In genomic region chr15:78773290-78773729, GRCm38 (mm10) we compare ENCODE assay signal across 8 mouse cellular contexts. TPM values are rescaled to one million over a fixed set of nuclear protein-coding genes. Genes with fewer than 3 reads are reported as not detected.
DNase-seq lines count a peak whose midpoint lies in the region; ATAC-seq and TF ChIP-seq lines count a peak whose summit lies in the region.

TSS of gene Mfng (minus strand) at chr15:78773475.

- 2% methylated on average over 9 of the region's 11 CpGs for WGBS in embryonic facial prominence, embryonic 14.5 days
- 2% methylated on average over 11 of the region's 11 CpGs for WGBS in kidney, adult 2 months
- 3% methylated on average over 11 of the region's 11 CpGs for WGBS in liver, embryonic 14.5 days (ENCODE audit: insufficient replicate concordance)
- WGBS in stomach, embryonic 15.5 days: 3% methylated on average over 11 of the region's 11 CpGs

- TF ChIP-seq POLR2A in kidney, adult 2 months (IDR thresholded peaks at IDR 0.05; ENCODE audit: low read depth, low read length): no peak
- TF ChIP-seq POLR2A in myocyte (IDR thresholded peaks at IDR 0.05; ENCODE audit: insufficient read length, low read depth): no peak

- H3ac ChIP-seq in myocyte (ENCODE audit: control insufficient read depth, insufficient read length): no peak within 1 kb of the TSS

- H3K9me3 ChIP-seq in embryonic facial prominence, embryonic 14.5 days (ENCODE audit: control insufficient read depth, low read length): no peaks in the 10 kb centered on the region; the same call in 1 of the 2 replicates
- H3K9me3 ChIP-seq in liver, embryonic 14.5 days (ENCODE audit: control insufficient read depth, low read length): no peaks in the 10 kb centered on the region
- H3K9me3 ChIP-seq in stomach, embryonic 15.5 days: no peaks in the 10 kb centered on the region

- H3K79me2 ChIP-seq in myocyte (ENCODE audit: control insufficient read depth, insufficient read depth): no peaks in the 10 kb centered on the region

- ATAC-seq in embryonic facial prominence, embryonic 14.5 days (ENCODE audit: low read depth): peak; percentile 85
- ATAC-seq in liver, embryonic 14.5 days (ENCODE audit: insufficient read depth): peak; percentile 74
- ATAC-seq in stomach, embryonic 15.5 days (ENCODE audit: insufficient read depth, low FRiP score, low read depth): peak; percentile 77

- no peaks in the 10 kb centered on the region for H3K36me3 ChIP-seq in embryonic facial prominence, embryonic 14.5 days (ENCODE audit: control insufficient read depth, insufficient read depth, low read length)
- H3K36me3 ChIP-seq in kidney, adult 2 months (ENCODE audit: control insufficient read depth, insufficient read depth, low read length): peaks cover 1% of the 10 kb centered on the region
- H3K36me3 ChIP-seq in liver, embryonic 14.5 days (replicated peaks; ENCODE audit: control insufficient read depth, insufficient read depth, low read depth): no peaks in the 10 kb centered on the region
- H3K36me3 ChIP-seq in myocyte (ENCODE audit: control insufficient read depth, insufficient read depth): no peaks in the 10 kb centered on the region
- peaks cover 6% of the 10 kb centered on the region; the same call in 1 of the 2 replicates for H3K36me3 ChIP-seq in stomach, embryonic 15.5 days

- peak within 1 kb of the TSS; percentile 23 for H3K4me3 ChIP-seq in embryonic facial prominence, embryonic 14.5 days (ENCODE audit: low read depth, low read length)
- H3K4me3 ChIP-seq in kidney, adult 2 months (ENCODE audit: insufficient read depth, low read depth, low read length): peak within 1 kb of the TSS; percentile 25
- peak within 1 kb of the TSS; percentile 44 to 45 for H3K4me3 ChIP-seq in liver, embryonic 14.5 days (ENCODE audit: insufficient read depth in 1 of 2, low read depth in 2 of 2, low read length in 2 of 2)
- no peak within 1 kb of the TSS for H3K4me3 ChIP-seq in myocyte
- H3K4me3 ChIP-seq in stomach, embryonic 15.5 days (replicated peaks): peak within 1 kb of the TSS; percentile 31

- TF ChIP-seq CTCF in kidney, adult 2 months (conservative IDR thresholded peaks at IDR 0.05; ENCODE audit: insufficient read depth, insufficient read length, low read depth, low read length): no peak
- no peak for TF ChIP-seq CTCF in liver, embryonic 14.5 days (IDR thresholded peaks at IDR 0.05; ENCODE audit: low read depth)

- TF ChIP-seq EP300 in liver, embryonic 14.5 days (IDR thresholded peaks at IDR 0.05; ENCODE audit: low read depth): no peak

- peak within 1 kb of the TSS; percentile 35 for H3K4me2 ChIP-seq in embryonic facial prominence, embryonic 14.5 days (ENCODE audit: low read depth, low read length)
- peak within 1 kb of the TSS; percentile 75 for H3K4me2 ChIP-seq in liver, embryonic 14.5 days (ENCODE audit: low read depth)
- H3K4me2 ChIP-seq in myocyte (ENCODE audit: low read depth): no peak within 1 kb of the TSS
- H3K4me2 ChIP-seq in stomach, embryonic 15.5 days: peak within 1 kb of the TSS; percentile 45

- DNase-seq in 416B (ENCODE audit: low read depth) (peak; percentile 93), ZHBTc4 (ENCODE audit: low read depth, low spot score) (peak; percentile 89)
- DNase-seq in embryonic facial prominence, embryonic 14.5 days (ENCODE audit: low spot score): peak; percentile 93
- DNase-seq in heart, adult 9 months (ENCODE audit: low spot score in 2 of 2): peak; percentile 76 to 87
- peak; percentile 85 for DNase-seq in kidney, adult 2 months
- peak; percentile 47 to 69 (median 62) for DNase-seq in liver, embryonic 14.5 days (ENCODE audit: low read depth in 3 of 3, low spot score in 3 of 3)

- no peaks in the 10 kb centered on the region for H3K27me3 ChIP-seq in embryonic facial prominence, embryonic 14.5 days (replicated peaks; ENCODE audit: control insufficient read depth, insufficient read depth, low read length)
- no peaks in the 10 kb centered on the region for H3K27me3 ChIP-seq in kidney, adult 2 months (replicated peaks; ENCODE audit: control insufficient read depth, insufficient read depth, low read length)
- no peaks in the 10 kb centered on the region for H3K27me3 ChIP-seq in liver, embryonic 14.5 days (ENCODE audit: control insufficient read depth, insufficient read depth, low read length)
- H3K27me3 ChIP-seq in myocyte (ENCODE audit: control insufficient read depth, insufficient read depth, insufficient read length): peaks cover 12% of the 10 kb centered on the region
- no peaks in the 10 kb centered on the region for H3K27me3 ChIP-seq in stomach, embryonic 15.5 days (replicated peaks)

- peak within 1 kb of the TSS; percentile 58 for H3K27ac ChIP-seq in embryonic facial prominence, embryonic 14.5 days (replicated peaks; ENCODE audit: low read depth, low read length)
- peak within 1 kb of the TSS; percentile 86 for H3K27ac ChIP-seq in kidney, adult 2 months (ENCODE audit: insufficient read depth, low read depth, low read length)
- no peak within 1 kb of the TSS for H3K27ac ChIP-seq in liver, embryonic 14.5 days
- peak within 1 kb of the TSS; percentile 54 for H3K27ac ChIP-seq in stomach, embryonic 15.5 days

- H3K9ac ChIP-seq in embryonic facial prominence, embryonic 14.5 days (ENCODE audit: low read depth, low read length): peak within 1 kb of the TSS; percentile 28; the same call in 1 of the 2 replicates
- peak within 1 kb of the TSS; percentile 41 for H3K9ac ChIP-seq in liver, embryonic 14.5 days (replicated peaks)
- no peak within 1 kb of the TSS for H3K9ac ChIP-seq in stomach, embryonic 15.5 days

- peaks cover 4% of the 10 kb centered on the region; the same call in 1 of the 2 replicates for H3K4me1 ChIP-seq in embryonic facial prominence, embryonic 14.5 days (ENCODE audit: control insufficient read depth, insufficient read depth, low read length)
- no peaks in the 10 kb centered on the region for H3K4me1 ChIP-seq in kidney, adult 2 months (ENCODE audit: control insufficient read depth, insufficient read depth, low read length)
- H3K4me1 ChIP-seq in liver, embryonic 14.5 days (replicated peaks; ENCODE audit: control insufficient read depth in 2 of 2, insufficient read depth in 2 of 2, low read length in 1 of 2): peaks cover 0 to 7% of the 10 kb centered on the region in 2 experiments; a peak in 2 of 4 replicates
- H3K4me1 ChIP-seq in stomach, embryonic 15.5 days: peaks cover 6% of the 10 kb centered on the region; the same call in 1 of the 2 replicates

TF ChIP-seq in myocyte, 11 proteins besides CTCF, POLR2A, EP300 and RAD21:
- TF ChIP-seq MYOD1 (IDR thresholded peaks at IDR 0.05; ENCODE audit: control insufficient read depth in 1 of 3, insufficient read length in 2 of 3, low read depth in 2 of 3) (peak in 2 of 3 experiments; percentile 83 to 91), REST (IDR thresholded peaks at IDR 0.05; ENCODE audit: insufficient read depth, insufficient read length) (no peak), TCF12 (IDR thresholded peaks at IDR 0.05; ENCODE audit: insufficient read depth, poor library complexity, severe bottlenecking) (no peak), MAX (IDR thresholded peaks at IDR 0.05; ENCODE audit: low read depth) (no peak), CEBPB (IDR thresholded peaks at IDR 0.05; ENCODE audit: insufficient read depth, poor library complexity, severe bottlenecking) (no peak), E2F4 (IDR thresholded peaks at IDR 0.05; ENCODE audit: insufficient read depth) (no peak), MYOG (IDR thresholded peaks at IDR 0.05; ENCODE audit: control insufficient read depth in 1 of 3, insufficient read depth in 1 of 3, insufficient read length in 2 of 3, low read depth in 2 of 3) (peak; percentile 68 to 93 (median 79)), POLR2AphosphoS2 (IDR thresholded peaks at IDR 0.05; ENCODE audit: insufficient read length, low read depth) (no peak), USF1 (IDR thresholded peaks at IDR 0.05; ENCODE audit: low read depth) (no peak), TCF3 (IDR thresholded peaks at IDR 0.05; ENCODE audit: insufficient read length, low read depth) (peak; percentile 41), SRF (IDR thresholded peaks at IDR 0.05; ENCODE audit: control insufficient read depth, insufficient read length, low read depth) (no peak)

RNA-seq across cellular contexts. Expression of gene Mfng, which starts in this region (rescaled TPM):
- polyA plus RNA-seq in embryonic facial prominence, embryonic 14.5 days (2014; fragmentation: Nextera tagmentation; extraction: Ambion mirVana): 13.6 and 13.7 TPM in 2 replicates
- polyA plus RNA-seq in kidney, adult 2 months (2012; rRNA removed): 15.7 and 16.6 TPM in 2 replicates
- polyA plus RNA-seq in liver, embryonic 14.5 days (2012; rRNA removed): 3.4 and 3.7 TPM in 2 replicates
- polyA plus RNA-seq in liver, embryonic 14.5 days (2014; fragmentation: Nextera tagmentation; extraction: Ambion mirVana): 2.9 and 3.6 TPM in 2 replicates
- polyA plus RNA-seq in myocyte (2012; fragmentation: generic; extraction: Trizol): 0.06 TPM
- polyA plus RNA-seq in stomach, embryonic 15.5 days (2015; fragmentation: Nextera tagmentation; extraction: Ambion mirVana): 18.0 and 21.1 TPM in 2 replicates
